Mouse (Mus musculus): ENCODE measurements at regions not wholly inside any gene's neighbourhood (a gene's known extent, or its start where the extent isn't known, plus 50 kb on each side); places are given as distances from the start of the nearest gene placed in this dataset.
A peak's percentile ranks its signal among the peaks of the same experiment; 100 is the strongest.

DNA sequence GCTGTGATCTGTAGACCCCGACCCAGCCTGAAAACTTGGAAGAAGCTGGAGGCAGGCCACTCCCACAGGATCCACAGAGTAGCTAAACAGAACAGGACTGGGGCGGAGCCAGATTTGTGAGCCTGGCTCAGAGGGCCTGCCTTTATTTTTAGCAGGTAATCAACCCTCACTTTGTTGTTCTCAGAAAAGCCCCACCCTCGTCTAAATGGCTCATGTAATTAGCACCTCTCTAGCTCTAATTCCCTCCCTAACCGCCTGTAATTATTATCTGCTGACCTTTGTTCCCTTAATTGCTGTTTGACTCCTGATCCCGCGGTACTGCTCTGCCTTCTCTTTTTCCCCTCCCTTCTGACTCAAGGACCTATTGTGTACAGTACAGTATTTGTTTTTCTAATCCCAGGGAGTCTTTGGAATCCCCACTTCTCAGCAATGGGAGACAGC lies 95.6 kb upstream of the Bdnf start:
- Histone ChIP-seq H3K36me3 (ENCODE audit: insufficient read depth) (no peaks in the 10 kb centered on the region), H3K4me3 (ENCODE audit: low read depth, low read length) (no peak overlapping the region), H3K4me1 (ENCODE audit: insufficient read depth) (no peaks in the 10 kb centered on the region; the same call in 1 of the 2 replicates), H3K27me3 (ENCODE audit: insufficient read depth, low read length) (no peaks in the 10 kb centered on the region), H3K27ac (ENCODE audit: low read depth) (no peak overlapping the region), H3K9ac (no peak overlapping the region), H3K9me3 (ENCODE audit: low read depth, low read length) (no peaks in the 10 kb centered on the region), H3K4me2 (peak overlapping the region; percentile 35)
- ATAC-seq (ENCODE audit: insufficient read depth) (peak; percentile 87), DNase-seq (peak; percentile 21)
- WGBS, result 6% methylated on average over 6 of the region's 6 CpGs
- TF ChIP-seq CTCF (IDR thresholded peaks at IDR 0.05; ENCODE audit: low read depth), result no peak

DNA sequence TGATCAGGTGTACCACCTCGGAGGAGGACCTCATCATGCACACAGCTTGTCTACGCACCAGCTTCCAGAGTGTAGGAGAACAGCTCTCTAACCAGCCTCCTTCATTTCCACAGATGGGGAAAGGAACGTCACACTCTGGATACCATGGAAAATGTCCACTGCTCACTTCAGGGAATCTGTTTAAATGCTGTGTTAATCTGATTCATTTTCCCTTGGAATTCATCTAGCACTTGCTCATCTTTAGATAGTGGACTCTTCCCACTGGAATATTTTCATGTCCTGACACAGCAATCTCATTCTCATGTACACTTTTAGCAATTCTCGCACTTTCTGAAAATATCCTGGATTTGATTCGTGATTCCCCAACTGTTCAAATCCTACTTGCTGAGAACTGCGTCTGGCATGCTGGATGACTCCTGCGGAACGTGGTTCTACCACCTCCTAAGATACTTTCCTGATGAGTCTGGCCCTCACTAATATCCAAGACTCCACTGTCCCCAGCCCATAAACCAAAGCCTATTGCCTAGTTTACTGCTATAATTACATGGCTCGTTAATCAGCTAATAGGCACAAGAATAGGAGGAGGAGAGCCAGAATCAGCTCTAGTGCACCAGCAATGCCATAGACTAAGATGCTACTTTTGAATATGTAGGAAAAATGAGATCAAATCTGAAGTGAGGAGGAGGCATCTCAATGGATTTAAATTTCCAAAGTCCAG lies 56.0 kb upstream of the Bdnf start:
- no peak for TF ChIP-seq CTCF (IDR thresholded peaks at IDR 0.05; ENCODE audit: low read depth)
- Histone ChIP-seq H3K4me1 (ENCODE audit: insufficient read depth) (no peaks in the 10 kb centered on the region), H3K27me3 (ENCODE audit: insufficient read depth, low read length) (no peaks in the 10 kb centered on the region), H3K36me3 (ENCODE audit: insufficient read depth) (no peaks in the 10 kb centered on the region), H3K9me3 (ENCODE audit: low read depth, low read length) (no peaks in the 10 kb centered on the region), H3K27ac (ENCODE audit: low read depth) (no peak overlapping the region), H3K4me3 (ENCODE audit: low read depth, low read length) (no peak overlapping the region), H3K9ac (no peak overlapping the region), H3K4me2 (no peak overlapping the region)
- no peak for DNase-seq
- no peak for ATAC-seq (ENCODE audit: insufficient read depth)
- 90% methylated on average over 9 of the region's 9 CpGs for WGBS

DNA sequence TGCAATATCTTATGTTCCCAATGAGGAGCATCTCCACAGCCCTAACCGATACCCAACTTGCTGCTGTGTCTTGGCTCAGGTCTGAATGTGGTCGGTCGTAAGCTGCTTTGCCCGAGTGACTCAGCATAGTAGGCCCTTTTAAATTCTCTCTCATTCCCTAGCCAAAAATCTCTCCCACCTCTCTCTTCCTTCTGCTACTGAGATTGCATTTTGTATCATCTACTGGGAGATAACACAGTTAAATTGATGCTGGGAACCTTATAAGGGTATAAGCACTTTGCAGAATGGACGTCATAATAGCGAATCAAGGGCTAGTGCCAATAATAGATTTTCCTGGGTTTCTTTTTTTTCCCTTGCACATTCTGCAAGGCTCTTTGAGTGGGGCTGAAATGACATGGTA lies 54.8 kb upstream of the Bdnf start:
- no peaks in the 10 kb centered on the region for H3K9me3 ChIP-seq (ENCODE audit: low read depth, low read length)
- no peak overlapping the region for H3K4me3 ChIP-seq (ENCODE audit: low read depth, low read length)
- DNase-seq (no peak), ATAC-seq (ENCODE audit: insufficient read depth) (no peak)
- no peaks in the 10 kb centered on the region for H3K36me3 ChIP-seq (ENCODE audit: insufficient read depth)
- no peak overlapping the region for H3K4me2 ChIP-seq
- WGBS, result 87% methylated on average over 6 of the region's 6 CpGs
- H3K4me1 ChIP-seq (ENCODE audit: insufficient read depth), result no peaks in the 10 kb centered on the region
- H3K27me3 ChIP-seq (ENCODE audit: insufficient read depth, low read length), result no peaks in the 10 kb centered on the region
- no peak overlapping the region for H3K9ac ChIP-seq
- H3K27ac ChIP-seq (ENCODE audit: low read depth), result no peak overlapping the region
- no peak for TF ChIP-seq CTCF (IDR thresholded peaks at IDR 0.05; ENCODE audit: low read depth)

DNA sequence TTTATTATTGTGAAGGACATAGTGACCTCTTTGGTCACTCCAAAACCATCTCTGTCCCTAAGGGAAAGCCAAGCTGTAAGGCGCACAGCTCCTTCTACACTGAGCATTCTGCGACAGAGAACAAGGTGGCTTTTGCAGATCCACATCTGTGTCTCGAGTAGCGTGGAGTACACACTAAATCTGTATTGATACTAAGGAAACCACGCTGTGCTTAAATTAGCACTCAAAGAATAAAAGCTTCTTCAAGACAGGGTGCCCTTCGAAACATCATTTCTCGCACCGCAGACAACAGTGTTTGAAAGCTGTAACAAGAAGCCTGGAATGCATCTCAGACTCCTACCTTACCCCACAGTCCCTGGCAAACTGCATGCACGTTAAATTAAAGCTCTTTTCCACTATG lies 52.9 kb upstream of the Bdnf start:
- ATAC-seq (ENCODE audit: insufficient read depth), result no peak
- TF ChIP-seq CTCF (IDR thresholded peaks at IDR 0.05; ENCODE audit: low read depth), result no peak
- 61% methylated on average over 9 of the region's 9 CpGs for WGBS

More for the DNA sequence above, 52.9 kb upstream of the Bdnf start:
- Histone ChIP-seq H3K9ac (no peak overlapping the region), H3K4me1 (ENCODE audit: insufficient read depth) (no peaks in the 10 kb centered on the region), H3K36me3 (ENCODE audit: insufficient read depth) (no peaks in the 10 kb centered on the region), H3K27ac (ENCODE audit: low read depth) (no peak overlapping the region), H3K4me3 (ENCODE audit: low read depth, low read length) (no peak overlapping the region), H3K4me2 (no peak overlapping the region), H3K27me3 (ENCODE audit: insufficient read depth, low read length) (no peaks in the 10 kb centered on the region), H3K9me3 (ENCODE audit: low read depth, low read length) (no peaks in the 10 kb centered on the region)
- DNase-seq, result no peak
